Mouse (Mus musculus) frontal cortex, postnatal 36 days (tissue): ENCODE measurements at regions not wholly inside any gene's neighbourhood (a gene's known extent, or its start where the extent isn't known, plus 50 kb on each side); places are given as distances from the start of the nearest gene placed in this dataset.
"Not testable (repeated sequence)": the region's sequence is repeated elsewhere in the genome, so short reads cannot be mapped to it uniquely, and the experiment has no call there.

Source experiments
- DNase-seq, 2 experiments: peaks; one replicate each; pipeline ENCODE4 v3.0.0; 2022; ENCODE audit warnings: low spot score in 2 of 2

DNA sequence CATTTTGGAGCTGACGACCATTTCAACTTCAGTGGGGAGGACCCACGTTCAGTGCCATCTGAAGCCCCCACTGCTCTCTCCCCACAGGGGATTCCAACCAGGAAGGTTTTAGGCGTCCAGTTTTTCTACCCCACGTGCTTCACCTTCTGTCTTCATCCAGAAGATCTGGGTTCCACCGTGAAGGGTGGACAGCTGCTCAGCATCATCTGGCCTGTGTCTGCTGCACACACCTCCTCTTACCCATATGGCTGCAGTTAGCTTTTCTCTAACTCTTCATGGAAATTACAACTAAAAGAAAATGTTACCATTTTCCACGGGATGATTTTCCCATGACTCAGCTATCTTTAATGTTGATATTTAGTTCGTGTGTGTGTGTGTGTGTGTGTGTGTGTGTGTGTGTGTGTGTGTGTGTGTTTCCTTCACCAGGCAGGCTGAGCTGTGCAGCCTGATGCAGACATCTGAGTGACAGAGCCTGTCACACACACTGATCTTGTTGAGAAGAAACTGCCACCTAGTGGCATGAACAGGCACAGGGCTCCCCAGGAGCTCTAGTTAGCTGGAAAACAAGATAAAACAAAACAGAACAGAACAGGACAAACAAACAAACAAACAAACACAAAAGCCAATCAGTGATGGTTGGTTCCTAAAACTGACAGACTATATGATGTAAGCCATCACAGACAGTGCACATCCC, 107.5 kb upstream of the Rasgrp1 start:
- peak; percentile 34 to 66 for DNase-seq

DNA sequence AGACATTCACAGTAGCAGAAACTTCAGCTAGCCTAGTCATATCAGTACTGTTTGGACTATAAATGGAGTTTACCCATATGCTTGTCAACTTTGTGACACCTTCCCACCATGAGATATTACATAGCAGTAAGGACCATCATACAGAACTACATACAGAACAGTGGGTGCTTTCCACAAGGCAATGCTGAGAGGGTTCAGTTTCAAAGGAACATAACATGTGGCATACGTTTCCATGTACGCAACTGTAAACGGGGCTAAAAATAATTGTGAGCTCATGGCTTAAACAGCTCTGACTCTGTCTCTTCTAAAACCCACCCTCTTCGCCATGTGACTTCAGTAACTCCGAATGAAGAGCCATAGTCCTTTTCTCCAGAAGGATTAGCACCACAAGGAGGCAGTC, 109.0 kb upstream of the Rasgrp1 start:
- DNase-seq, result no peak

DNA sequence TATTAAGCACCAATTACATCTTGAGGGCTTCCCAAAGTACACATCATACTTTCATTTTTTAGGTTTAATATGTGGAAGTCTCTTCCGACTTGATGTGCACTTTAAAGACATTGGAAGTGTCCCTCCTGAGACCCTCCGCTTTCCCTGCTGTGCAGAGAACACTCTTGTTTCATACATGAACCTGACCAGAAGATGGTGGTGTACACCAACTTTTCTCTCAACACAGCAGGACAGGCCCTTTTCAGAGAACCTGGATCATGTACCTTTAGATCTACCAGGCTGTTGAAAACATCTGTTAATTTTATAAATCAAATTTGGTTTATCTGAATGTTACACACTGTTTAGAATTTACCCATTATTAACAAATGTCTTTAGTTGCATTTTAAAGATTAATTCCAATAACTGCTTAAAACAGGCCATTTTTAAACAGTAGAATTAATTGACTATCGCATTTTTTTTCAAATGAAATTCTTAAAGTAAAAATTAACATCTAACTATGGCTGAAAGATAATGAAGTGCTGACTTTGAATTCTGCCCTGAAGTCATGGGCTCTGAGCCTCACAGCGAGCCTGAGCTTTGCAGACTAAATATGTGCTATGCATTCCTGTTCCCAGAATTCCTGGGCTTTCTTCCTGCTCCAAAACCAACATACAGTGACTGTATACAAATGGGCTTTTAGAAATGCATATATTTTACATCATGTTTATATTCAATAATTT, 112.4 kb upstream of the Rasgrp1 start:
- no peak for DNase-seq

DNA sequence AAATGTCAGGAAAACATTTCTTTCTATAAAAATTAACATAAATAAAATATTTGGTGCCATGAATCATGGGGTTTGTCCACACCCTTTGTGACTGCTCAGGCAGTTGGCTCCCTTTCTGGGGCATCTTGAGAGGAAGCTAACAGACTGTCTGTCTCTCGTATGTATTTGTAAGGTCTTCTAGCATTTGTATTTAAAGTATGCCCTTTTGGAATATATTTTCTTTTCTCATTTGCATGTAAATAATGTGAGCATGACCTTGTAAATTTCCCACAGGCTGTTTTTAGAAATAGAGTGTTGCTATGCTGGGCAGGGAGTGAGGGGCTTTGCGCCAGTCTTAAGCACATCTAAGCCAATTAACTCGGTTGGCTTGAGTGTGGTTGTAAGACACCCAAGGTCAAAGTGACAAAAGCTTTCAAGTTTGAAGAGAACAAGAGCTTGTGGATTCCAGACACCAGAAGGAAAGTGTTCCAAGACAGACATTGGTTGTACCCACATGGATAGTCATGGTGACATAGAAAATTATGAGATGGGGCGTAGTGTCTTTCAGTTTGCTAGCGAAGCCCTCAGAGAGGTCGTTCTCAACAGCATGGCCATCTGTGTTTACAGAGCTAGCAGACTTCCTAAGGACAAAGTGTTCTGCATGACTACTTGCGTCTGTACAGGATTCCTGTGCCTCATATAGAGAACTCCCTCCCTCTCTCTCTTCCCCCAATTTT, 113.1 kb upstream of the Rasgrp1 start:
- DNase-seq, result no peak

DNA sequence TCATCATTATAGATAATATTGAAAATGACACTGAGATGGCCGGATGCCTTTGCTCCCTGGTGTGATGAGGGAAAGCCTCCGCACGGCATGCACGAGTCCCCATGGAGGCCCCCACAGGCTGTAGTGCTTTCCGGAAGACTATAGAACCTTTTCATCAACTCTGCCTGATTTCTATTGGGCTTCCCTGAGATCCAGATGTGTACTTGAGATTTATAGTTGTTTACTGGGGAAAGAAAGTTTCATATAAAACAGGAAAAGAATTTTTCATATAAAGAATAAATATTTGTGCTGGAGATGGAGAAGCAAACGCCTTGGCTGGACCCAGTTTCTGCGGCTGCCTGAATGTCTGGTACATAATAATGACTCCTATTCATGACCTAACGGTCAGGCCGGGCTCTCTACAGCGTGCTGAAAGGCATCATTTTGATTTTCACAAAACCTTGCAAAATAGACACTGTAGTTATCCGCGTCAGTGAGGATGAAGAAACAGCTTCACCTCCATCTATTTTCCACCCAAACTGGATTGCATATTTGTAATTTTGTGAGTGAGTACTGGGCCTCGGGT, 113.7 kb upstream of the Rasgrp1 start:
- DNase-seq, result no peak

DNA sequence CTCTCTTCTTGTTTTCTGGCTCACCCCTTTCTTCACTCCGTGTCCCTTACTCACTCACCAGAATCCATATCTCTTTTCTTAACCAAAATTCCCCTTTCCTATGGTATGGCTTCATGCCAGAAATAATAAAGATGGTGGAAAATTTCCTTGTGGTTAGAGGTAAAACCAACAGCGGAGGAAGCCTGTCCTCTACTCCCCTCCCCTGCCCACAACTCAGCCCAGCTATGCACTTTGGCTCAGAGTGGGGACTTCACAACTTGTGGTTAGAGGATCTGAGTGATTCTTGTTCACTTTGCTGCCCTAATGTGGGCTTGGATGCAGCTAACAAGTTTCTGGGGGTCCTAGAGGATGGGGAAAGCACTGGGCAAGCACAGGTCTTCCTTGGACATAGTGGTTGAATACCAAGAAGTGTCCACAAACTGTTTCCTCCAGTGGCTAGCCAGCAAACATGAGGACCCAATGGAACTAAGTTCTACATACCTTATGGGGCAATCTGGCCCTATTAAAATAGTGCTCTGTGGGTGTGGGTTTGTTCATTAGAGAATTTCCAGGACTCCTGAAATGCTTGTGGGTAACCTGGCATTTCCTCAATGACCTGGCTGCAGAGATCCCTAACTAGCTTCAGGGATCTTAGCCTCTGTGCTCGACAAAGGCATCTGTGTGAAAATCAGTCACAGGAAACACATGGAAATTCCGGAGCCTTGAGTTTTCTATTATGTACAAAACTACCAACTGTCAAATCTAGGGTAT, 118.9 kb upstream of the Rasgrp1 start:
- no peak for DNase-seq

DNA sequence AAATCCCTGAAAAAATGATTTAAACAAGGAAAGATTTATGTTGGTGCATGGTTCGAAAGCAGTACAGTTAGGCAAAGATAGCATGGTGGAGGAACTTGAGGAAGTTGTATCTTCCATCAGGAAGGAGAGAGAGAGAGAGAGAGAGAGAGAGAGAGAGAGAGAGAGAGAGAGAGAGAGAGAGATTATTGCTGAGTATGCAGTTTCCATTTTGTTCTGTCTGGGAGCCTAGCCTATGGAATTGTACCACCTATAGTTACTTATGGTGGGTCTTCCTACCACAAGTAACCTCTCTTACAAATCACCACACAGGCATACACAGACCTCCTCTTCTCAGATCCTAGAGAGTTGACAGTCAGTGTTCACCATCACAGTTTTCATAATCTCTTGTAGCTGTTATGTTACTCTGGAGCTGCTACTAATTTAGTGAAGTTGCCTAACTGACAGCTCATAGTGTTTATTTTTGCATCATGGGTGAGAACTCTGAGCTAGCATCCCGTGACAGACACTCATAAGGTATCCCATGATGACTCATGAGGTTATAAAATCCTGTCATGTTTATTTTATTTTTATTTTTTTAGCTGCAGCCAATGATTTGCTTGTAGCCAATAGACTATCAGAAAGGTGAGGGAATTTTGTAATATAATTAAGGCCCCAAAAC, 132.2 kb upstream of the Rasgrp1 start:
- DNase-seq, result no peak

DNA sequence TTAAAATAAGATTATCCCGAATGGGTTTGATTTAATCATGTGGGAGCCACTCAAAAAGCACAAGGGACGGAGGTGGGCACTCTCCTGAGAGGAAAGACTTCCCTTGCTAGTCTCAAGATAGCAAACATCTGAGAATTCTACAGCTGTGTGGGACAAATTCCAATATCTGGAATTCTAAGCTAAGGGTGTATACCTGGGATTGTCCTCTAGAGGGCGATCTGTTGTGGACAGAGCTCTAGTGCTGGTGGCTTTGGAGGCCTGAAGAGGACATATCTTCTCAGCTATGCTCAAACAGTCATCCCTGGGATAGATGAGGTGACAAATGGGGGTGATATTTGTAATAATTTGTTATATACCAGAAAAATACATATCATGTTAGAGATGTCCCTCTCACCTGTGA, 132.8 kb upstream of the Rasgrp1 start:
- DNase-seq, result no peak

DNA sequence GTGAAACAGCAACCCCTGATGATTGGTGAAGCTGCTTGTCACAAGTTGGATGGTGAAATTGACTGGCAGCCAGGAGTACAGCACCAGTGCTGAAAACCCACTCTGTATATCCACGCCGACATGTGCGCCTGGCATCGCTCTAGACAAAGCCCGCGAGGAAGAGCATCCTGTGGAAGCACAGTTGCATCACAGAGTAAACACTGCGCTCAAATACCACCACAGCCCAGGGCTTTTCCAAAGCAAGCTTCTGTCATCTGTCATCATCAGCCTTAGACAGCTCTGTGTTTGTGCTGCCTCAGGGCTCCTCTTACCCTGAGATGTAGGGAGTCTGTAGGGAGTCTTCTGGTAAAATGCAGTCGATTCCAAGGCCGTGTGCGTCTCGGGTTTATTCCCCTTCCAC, 134.7 kb upstream of the Rasgrp1 start:
- not testable (repeated sequence) for DNase-seq

DNA sequence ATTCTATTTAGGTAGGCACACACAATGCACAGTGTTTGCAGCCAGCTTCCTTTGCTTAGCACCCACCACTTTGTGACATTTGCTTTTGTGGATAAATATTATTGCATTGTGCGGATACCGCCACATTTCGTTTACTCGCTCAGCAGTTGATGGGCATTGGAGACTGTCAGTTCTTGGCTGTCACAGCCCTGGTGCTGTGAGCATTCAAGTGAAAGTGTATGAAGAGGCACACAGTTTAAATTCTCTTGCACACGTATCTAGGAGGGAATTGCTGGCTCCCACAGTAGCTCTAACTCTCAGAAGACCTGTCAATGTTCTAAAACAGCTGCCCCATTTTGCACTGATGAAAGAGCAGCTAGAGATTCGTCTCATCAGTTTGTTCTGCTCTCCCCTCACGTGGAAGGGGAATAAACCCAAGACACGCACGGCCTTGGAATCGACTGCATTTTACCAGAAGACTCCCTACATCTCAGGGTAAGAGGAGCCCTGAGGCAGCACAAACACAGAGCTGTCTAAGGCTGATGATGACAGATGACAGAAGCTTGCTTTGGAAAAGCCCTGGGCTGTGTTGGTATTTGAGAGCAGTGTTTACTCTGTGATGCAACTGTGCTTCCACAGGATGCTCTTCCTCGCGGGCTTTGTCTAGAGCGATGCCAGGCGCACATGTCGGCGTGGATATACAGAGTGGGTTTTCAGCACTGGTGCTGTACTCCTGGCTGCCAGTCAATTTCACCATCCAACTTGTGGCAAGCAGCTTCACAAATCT, 136.6 kb upstream of the Rasgrp1 start:
- DNase-seq, result not testable (repeated sequence)

DNA sequence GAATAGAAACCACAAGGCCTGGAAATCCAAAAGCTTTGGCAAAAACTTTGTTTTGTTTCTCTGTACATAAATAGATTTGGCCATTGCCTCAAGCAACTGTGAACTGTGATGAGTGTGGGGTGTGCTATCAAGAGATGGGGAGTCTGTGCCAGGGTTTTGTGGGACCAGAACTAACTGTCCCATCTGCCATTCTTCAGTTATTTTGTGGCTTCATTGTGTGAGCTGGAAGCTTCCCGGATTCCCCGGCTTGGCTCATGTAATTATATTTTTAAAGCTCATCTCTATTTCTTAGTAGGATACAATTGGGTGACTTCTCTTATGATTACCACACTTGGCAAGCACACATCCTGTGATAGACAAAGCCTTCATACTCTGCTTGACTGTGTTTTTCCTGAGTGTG, 143.6 kb upstream of the Rasgrp1 start:
- DNase-seq, result no peak

DNA sequence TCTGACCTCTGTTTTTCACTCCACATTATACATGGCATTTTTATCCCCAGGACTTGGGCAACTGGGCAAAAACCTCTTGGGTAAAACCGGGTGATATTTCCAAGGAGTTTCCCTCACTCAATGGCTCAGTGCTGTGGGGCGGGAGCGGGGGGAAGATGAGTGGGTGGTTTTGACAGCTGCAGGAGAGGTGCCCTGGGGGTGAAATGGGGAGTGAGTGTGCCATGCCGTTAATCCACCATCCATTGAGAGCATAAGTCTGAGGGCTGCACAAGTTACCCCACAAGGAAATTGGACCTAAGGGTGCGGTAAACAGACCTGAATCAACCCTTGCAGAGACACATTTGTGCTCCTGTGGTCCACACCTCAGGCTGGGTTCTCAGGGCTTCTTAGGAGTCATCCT, 155.8 kb upstream of the Rasgrp1 start:
- DNase-seq, result no peak

DNA sequence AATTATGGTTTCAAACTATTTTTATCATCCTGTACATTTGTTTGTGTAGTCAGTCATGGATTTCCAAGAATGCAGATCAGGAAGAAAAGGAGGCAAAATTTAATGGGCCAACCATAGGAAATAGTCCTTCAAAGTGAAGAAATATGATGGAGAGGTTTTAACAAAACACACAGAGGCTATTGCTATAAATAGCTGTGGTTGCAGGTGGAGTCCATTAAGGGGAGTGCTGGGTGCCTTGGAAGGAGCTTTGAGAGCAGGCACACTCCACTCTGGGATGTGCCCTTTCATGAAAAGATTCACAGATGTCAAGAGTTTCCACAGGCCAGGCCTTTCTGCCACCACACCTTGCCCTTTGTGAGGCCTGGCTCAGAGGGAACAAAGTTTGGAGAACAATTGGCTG, 159.8 kb upstream of the Rasgrp1 start:
- DNase-seq, result no peak

DNA sequence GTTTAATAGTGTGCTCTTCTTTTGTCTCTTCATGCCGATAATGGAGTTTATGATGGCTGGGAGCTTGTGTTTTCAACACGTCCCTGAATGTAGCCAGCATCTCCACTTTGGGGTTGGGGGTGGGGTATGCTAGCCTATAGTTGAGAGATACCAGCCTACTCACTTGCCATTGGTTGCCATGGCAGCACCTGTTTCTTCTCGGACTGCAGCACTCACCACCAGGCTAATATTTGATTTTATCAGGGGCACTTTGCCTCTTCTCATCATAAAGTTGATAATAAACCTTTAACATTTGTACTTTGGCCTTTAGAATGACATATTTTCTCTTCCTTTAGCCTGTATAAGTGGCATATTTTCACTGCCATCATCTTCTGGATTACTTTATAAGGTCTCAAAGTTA, 168.9 kb upstream of the Rasgrp1 start:
- no peak for DNase-seq

DNA sequence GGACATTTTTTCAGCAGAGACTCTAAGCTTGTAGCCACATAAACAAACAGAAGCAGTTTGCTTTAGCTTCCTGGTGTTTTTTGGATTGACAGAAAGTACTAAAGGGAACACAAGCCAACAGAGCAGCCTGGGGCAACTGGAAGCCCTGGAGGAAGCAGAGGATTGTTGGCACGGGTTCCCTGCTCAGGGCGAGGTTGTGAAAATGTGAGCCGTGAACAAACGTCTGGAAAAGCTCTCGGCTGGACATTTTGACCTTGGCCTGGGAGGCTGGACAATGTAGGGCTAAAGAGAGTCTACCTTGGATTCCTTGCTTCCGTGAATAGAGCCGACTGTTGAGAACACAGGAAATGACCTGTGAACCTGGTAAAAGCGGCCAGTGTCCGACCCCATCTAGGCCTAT, 169.8 kb upstream of the Rasgrp1 start:
- DNase-seq, result no peak

DNA sequence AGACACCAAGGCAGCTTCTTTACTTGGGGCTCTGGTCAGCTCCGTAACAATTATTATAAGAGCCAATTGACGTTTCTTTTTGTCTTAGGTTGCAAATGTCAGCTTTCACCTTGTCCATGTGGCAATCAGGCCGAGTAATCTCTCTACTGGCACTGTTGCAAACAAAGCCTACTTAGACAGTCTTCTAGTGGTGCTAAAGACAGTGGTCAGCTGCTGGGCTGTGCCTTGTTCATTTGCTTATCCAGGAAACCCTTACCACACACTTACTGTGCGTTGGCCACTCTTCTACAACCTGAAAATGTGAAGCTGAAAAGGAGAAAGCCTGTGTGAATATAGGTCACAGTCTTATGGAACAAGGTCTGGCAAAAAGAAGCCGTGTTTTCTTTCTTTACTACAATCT, 181.6 kb upstream of the Rasgrp1 start:
- no peak for DNase-seq

DNA sequence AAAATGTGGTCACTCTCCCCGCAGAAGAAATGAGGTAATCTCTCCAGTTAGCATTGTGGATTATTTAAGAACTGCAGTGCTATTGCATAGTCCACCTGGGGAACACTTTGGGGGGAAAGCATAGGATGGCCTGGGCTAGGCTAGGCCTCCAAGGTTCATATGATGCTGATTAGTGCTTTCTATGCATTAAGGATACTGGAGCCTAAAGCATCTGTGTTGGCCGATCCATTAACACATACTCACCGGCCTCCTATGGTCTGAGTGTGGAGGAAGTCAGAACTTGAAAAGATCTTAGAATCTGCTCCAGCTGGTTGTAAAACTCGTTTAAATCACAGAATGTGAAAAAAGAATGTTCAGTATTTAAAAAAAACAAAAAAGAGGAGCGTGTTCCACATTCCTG, 196.1 kb upstream of the Rasgrp1 start:
- DNase-seq, result no peak

DNA sequence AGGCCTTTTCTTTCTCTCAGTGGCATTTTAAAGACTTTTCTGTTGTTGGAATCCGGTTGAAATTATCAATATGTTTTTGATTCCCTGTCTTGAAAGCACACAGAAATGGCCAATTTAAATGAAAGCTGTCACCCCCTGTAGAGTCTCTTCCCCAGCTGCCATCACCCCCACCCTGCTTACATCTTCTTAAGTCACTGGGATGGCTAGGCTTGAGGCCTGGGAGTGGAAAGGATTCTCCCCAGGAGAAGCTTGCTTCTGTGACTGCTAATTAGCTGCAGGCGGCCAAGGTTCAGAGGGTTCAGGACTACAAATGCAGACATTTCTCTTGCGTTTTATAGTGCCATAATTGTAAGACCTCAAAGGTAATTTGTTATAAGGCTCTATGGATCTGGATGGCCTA, 196.5 kb upstream of the Rasgrp1 start:
- no peak for DNase-seq

DNA sequence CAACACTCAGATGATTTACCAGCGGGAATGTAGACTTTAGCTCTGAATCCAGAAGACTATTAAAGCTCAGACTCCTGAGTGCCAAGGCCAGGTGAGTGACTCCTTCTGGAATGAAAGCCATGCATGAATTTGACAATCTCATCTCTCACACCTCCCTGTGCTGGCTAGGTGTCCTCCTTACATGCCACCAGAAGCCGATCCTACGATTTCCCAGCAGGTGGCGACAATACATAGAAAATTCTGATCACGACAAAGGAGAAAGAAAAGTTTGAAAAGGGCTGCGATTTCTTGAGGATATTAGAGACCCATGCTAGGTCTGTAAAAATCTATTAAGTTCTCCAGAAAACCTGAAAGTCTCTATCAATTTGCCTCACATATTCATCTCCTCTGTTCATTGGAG, 198.7 kb upstream of the Rasgrp1 start:
- peak; percentile 68 to 79 for DNase-seq

DNA sequence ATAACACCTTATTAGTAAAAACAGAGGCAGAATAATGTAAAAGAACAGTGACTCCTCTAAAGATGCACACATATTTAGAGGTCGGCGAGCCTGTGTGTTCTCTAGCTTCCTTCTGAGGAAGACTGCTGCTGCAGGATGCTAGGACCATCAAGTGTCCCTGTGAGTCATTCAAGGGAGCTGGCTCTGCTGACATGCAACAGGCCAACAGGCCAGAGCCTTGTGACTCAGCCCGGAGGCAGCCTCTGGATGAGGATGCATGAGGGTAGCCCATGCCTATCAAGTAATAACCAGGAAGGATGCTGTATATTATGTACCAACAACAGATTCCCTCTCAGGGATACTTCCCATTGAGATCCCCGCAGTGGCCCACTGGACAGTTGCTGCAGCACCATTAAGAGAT, 199.5 kb upstream of the Rasgrp1 start:
- DNase-seq, result no peak

DNA sequence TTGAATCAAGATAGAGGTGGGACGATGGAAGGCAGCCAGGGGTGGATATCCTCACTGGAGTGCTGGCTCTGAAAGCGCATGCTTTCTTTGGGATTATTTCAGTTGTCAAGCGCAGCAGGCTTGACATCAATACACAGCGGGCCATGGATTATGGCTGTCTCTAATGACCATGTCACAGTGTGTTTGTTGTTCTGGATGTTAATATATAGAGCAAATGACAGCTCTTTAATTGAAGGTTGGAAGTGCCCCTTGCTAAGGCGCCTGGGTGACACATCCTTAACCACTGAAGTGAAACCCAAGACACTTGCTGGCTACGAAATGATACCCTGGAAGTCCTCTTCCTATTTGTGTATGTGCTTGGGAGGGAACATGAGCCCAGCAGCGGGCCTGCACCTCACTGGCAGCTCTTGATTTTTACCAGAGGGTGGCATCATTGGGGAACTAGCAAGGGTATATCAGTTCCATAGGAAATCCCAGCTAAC, 200.5 kb upstream of the Rasgrp1 start:
- DNase-seq, result no peak
